In the genomic region with DNA sequence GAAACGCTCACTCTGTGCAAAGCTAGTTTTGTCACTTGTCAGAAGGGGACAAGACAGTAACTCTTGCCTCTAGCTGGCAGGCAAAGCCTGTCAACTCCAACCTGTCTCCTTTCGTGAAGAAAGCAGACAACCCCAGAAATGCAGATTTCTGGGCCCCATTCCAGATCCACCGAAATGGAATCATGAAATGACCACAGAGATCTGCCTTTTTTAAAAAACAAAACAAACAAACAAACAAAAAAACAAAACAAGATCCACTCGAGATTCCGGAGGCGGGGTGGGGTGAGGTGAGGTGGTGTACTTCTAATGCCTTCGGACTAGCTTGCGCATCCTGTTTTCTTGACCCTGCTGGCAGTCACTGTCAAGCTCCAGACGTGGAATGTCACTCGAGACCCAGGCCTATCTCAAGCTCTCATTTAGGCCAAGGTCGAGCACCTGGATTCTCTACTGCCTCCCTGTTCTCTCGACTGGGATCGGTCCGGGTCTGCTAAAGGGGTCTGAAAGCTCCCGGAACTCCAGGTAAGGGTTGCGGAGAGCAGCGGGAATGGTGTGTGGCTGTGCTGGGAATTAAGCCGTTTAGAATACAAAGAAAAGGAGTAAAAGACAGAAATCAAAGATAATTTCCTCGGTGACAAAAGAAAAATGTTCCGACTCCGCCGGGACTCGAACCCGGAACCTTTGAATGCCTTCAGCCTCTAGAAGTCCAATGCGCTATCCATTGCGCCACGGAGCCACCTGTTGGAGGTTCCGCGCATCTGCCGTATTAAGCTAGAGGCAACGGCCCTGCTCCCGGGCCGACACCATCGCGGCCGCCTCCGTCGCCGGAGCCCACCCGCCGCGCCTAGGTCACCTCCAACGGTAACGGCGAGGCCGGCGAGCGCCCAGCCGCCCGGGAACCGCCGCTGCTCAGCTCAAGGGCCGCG, we compare ENCODE assay signal across 8 mouse cellular contexts. TPM values are rescaled to one million over a fixed set of nuclear protein-coding genes. Genes with fewer than 3 reads are reported as not detected.
DNase-seq lines count a peak whose midpoint lies in the region; ATAC-seq lines count a peak whose summit lies in the region.

No protein-coding gene starts in this region.

- DNase-seq in adrenal gland, adult 2 months, result peak; percentile 96
- DNase-seq in embryo, embryonic 11 days, result peak; percentile 92
- DNase-seq in gastrocnemius, postnatal 25 days, result peak; percentile 90
- peak; percentile 100 for DNase-seq in intestine, embryonic 14.5 days (ENCODE audit: low spot score)
- DNase-seq in left cerebral cortex, postnatal 14 days (ENCODE audit: low spot score in 2 of 2), result peak; percentile 89 to 91
- peak; percentile 88 for DNase-seq in right cerebral cortex, postnatal 14 days
- peak; percentile 94 for DNase-seq in urinary bladder, postnatal 36 days (ENCODE audit: low spot score in 2 of 2)

- 8% methylated on average over 54 of the region's 54 CpGs for WGBS in intestine, embryonic 14.5 days

- H3K4me1 ChIP-seq in intestine, embryonic 14.5 days (replicated peaks; ENCODE audit: control insufficient read depth, insufficient read depth, low read length), result peaks cover 8% of the 10 kb centered on the region

- H3K27ac ChIP-seq in intestine, embryonic 14.5 days (ENCODE audit: low read depth), result peak overlapping the region; percentile 96

- intact Hi-C loops in left cerebral cortex, postnatal 14 days (cut with DNase I), result loop anchor here (5.0 kb wide), 2 partner anchors 325 to 345 kb away; a partner anchor contains a TSS

- H3K4me2 ChIP-seq in intestine, embryonic 14.5 days (ENCODE audit: low read length), result peak overlapping the region; percentile 89

- H3K9ac ChIP-seq in intestine, embryonic 14.5 days (ENCODE audit: low read length), result peak overlapping the region; percentile 90

- ATAC-seq in intestine, embryonic 14.5 days (replicated peaks; ENCODE audit: low FRiP score, low TSS enrichment, low read depth), result peak; percentile 86
- ATAC-seq in megakaryocyte-erythroid progenitor cell, adult 5-6 weeks (replicated peaks; ENCODE audit: low FRiP score, low TSS enrichment, poor library complexity, severe bottlenecking), result peak; percentile 67

- H3K27me3 ChIP-seq in intestine, embryonic 14.5 days (replicated peaks; ENCODE audit: control insufficient read depth, insufficient read depth, low read length), result no peaks in the 10 kb centered on the region

- H3K4me3 ChIP-seq in intestine, embryonic 14.5 days (ENCODE audit: low read depth, low read length), result peak overlapping the region; percentile 82

- no peaks in the 10 kb centered on the region for H3K9me3 ChIP-seq in intestine, embryonic 14.5 days (ENCODE audit: control insufficient read depth, low read length)

- no peaks in the 10 kb centered on the region for H3K36me3 ChIP-seq in intestine, embryonic 14.5 days (ENCODE audit: control insufficient read depth, insufficient read depth, low read length)

RNA-seq across cellular contexts. Expression of a gene that starts 1.4 kb away (rescaled TPM):
- total RNA-seq in adrenal gland, adult 2 months (2021), result 10 to 100 TPM; 51.6 to 63.5 TPM
- polyA plus RNA-seq in adrenal gland, adult 2 months (2012; rRNA removed), result 108 and 128 TPM in 2 replicates
- total RNA-seq in gastrocnemius, postnatal 25 days (2021), result 1 to 10 TPM; 3.4 to 4.4 TPM
- polyA plus RNA-seq in intestine, embryonic 14.5 days (2014; fragmentation: Nextera tagmentation; extraction: Ambion mirVana), result 23.0 and 24.0 TPM in 2 replicates
- total RNA-seq in left cerebral cortex, postnatal 14 days (2021), result 10 to 100 TPM; 15.1 to 16.2 TPM
- 0.84 TPM in 1 of 2 replicates, not detected in the other for total RNA-seq in megakaryocyte-erythroid progenitor cell, adult 5-6 weeks (2014; fragmentation: Nextera tagmentation)
- total RNA-seq in megakaryocyte-erythroid progenitor cell, adult 5-6 weeks (2017), result not detected in 2 replicates

RNA-seq across cellular contexts. Expression of a gene that starts 18.4 kb away (rescaled TPM):
- 10 to 100 TPM; 35.4 to 63.5 TPM for total RNA-seq in adrenal gland, adult 2 months (2021)
- polyA plus RNA-seq in adrenal gland, adult 2 months (2012; rRNA removed), result 1.2 and 2.1 TPM in 2 replicates
- 10 to 100 TPM; 17.4 to 21.9 TPM for total RNA-seq in gastrocnemius, postnatal 25 days (2021)
- polyA plus RNA-seq in intestine, embryonic 14.5 days (2014; fragmentation: Nextera tagmentation; extraction: Ambion mirVana), result 78.5 and 83.0 TPM in 2 replicates
- total RNA-seq in left cerebral cortex, postnatal 14 days (2021), result 10 to 100 TPM; 23.0 to 27.4 TPM
- total RNA-seq in megakaryocyte-erythroid progenitor cell, adult 5-6 weeks (2014; fragmentation: Nextera tagmentation), result 87.8 and 97.9 TPM in 2 replicates
- total RNA-seq in megakaryocyte-erythroid progenitor cell, adult 5-6 weeks (2017), result 179 and 194 TPM in 2 replicates

RNA-seq across cellular contexts. Expression of a gene that starts 47.2 kb away (rescaled TPM):
- total RNA-seq in adrenal gland, adult 2 months (2021), result 10 to 100 TPM; 82.8 to 97.9 TPM
- 161 and 269 TPM in 2 replicates for polyA plus RNA-seq in adrenal gland, adult 2 months (2012; rRNA removed)
- total RNA-seq in gastrocnemius, postnatal 25 days (2021), result 10 to 100 TPM; 21.3 to 21.7 TPM
- polyA plus RNA-seq in intestine, embryonic 14.5 days (2014; fragmentation: Nextera tagmentation; extraction: Ambion mirVana), result 43.7 and 61.5 TPM in 2 replicates
- total RNA-seq in left cerebral cortex, postnatal 14 days (2021), result 10 to 100 TPM; 59.3 to 65.2 TPM
- 293 and 359 TPM in 2 replicates for total RNA-seq in megakaryocyte-erythroid progenitor cell, adult 5-6 weeks (2014; fragmentation: Nextera tagmentation)
- 158 and 161 TPM in 2 replicates for total RNA-seq in megakaryocyte-erythroid progenitor cell, adult 5-6 weeks (2017)

Comparison
In these comparisons a context has a peak if more than half of its experiments do, and no peak if none do; other contexts are left out.
1. Peak in every context shown above with its lines: DNase-seq, ATAC-seq, H3K4me3 ChIP-seq and H3K27ac ChIP-seq.